Mouse (Mus musculus) gastrocnemius, postnatal 36 days (tissue): Measurements from ENCODE around the gene Gcc1. TPM values are rescaled to one million over a fixed set of nuclear protein-coding genes. Genes with fewer than 3 reads are reported as not detected.

Experiments used
- total RNA-seq, 2 experiments: library from RNA; stranded (reverse); gene quantifications; 2 replicates each; pipeline ENCODE4 v1.2.3; 2021

Gene Gcc1
- total RNA-seq, 2 experiments from 2014 or later: 4.8 to 5.9 TPM

Other genes with a start within 250 kb of the Gcc1 start
- 1 to 10 TPM; 5.7 to 5.9 TPM for gene Zfp800, start 30.4 kb downstream of the Gcc1 start, total RNA-seq
- 10 to 100 TPM; 74.6 to 77.3 TPM for gene Arf5, start 4.8 kb downstream of the Gcc1 start, total RNA-seq
- not detected for gene Fscn3, start 601 bp downstream of the Gcc1 start, total RNA-seq
- gene Pax4, start 21.0 kb upstream of the Gcc1 start, total RNA-seq: not detected
- gene Snd1, start 46.7 kb upstream of the Gcc1 start, total RNA-seq: 10 to 100 TPM; 38.8 to 38.9 TPM